Mouse (Mus musculus): ENCODE results near the gene Cxcl15. TPM values are rescaled to one million over a fixed set of nuclear protein-coding genes. Genes with fewer than 3 reads are reported as not detected.

Gene Cxcl15
- total and polyA plus RNA-seq, 3 experiments: not detected

GRCm38 (mm10) chr5:90778856-90779255 is 15.5 kb upstream of the Cxcl15 start:
- Histone ChIP-seq H3K79me2 (replicated peaks; ENCODE audit: control insufficient read depth, extremely low read depth, insufficient read depth, poor library complexity, severe bottlenecking) (no peaks in the 10 kb centered on the region), H3K36me3 (replicated peaks in 1 of 2; ENCODE audit: control insufficient read depth in 1 of 2, insufficient read depth in 1 of 2, low read length in 1 of 2) (no peaks in the 10 kb centered on the region), H3K9ac (ENCODE audit: insufficient read depth, low read depth) (no peak overlapping the region), H3K27me3 (replicated peaks) (no peaks in the 10 kb centered on the region), H3K27ac (ENCODE audit: insufficient read depth, low read depth) (no peak overlapping the region), H3K4me3 (replicated peaks in 1 of 3; ENCODE audit: low read depth in 2 of 3, low read length in 2 of 3, poor library complexity in 1 of 3) (no peak overlapping the region), H3K9me3 (replicated peaks; ENCODE audit: low read length) (no peaks in the 10 kb centered on the region), H3K4me1 (ENCODE audit: control insufficient read depth in 1 of 2, insufficient read depth in 2 of 2) (no peaks in the 10 kb centered on the region), H3K4me2 (ENCODE audit: insufficient read depth, low read depth, poor library complexity, severe bottlenecking) (no peak overlapping the region)
- no peak for TF ChIP-seq USF1 (IDR thresholded peaks at IDR 0.05; ENCODE audit: low read depth, low read length)
- no peak for TF ChIP-seq SIN3A (IDR thresholded peaks at IDR 0.05; ENCODE audit: low read length)
- TF ChIP-seq GABPA (IDR thresholded peaks at IDR 0.05; ENCODE audit: insufficient replicate concordance, low read depth, low read length): no peak
- no peak for TF ChIP-seq IRF4 (IDR thresholded peaks at IDR 0.05; ENCODE audit: low read depth, low read length)
- TF ChIP-seq RAD21 (IDR thresholded peaks at IDR 0.05; ENCODE audit: low read depth, low read length): no peak
- no peak for TF ChIP-seq CTCF (conservative IDR thresholded peaks at IDR 0.05 in 1 of 2, IDR thresholded peaks at IDR 0.05 in 1 of 2; ENCODE audit: low read depth in 2 of 2, low read length in 2 of 2)
- TF ChIP-seq SMC3 (IDR thresholded peaks at IDR 0.05; ENCODE audit: low read depth, low read length): no peak
- no peak for TF ChIP-seq EP300 (IDR thresholded peaks at IDR 0.05; ENCODE audit: low read length)
- TF ChIP-seq MEF2A (IDR thresholded peaks at IDR 0.05; ENCODE audit: borderline replicate concordance, low read depth, low read length): no peak
- no peak for TF ChIP-seq MAZ (IDR thresholded peaks at IDR 0.05; ENCODE audit: low read depth, low read length)
- TF ChIP-seq BHLHE40 (IDR thresholded peaks at IDR 0.05; ENCODE audit: low read depth, low read length): no peak
- no peak for TF ChIP-seq MAFK (IDR thresholded peaks at IDR 0.05; ENCODE audit: insufficient replicate concordance, low read length)
- DNase-seq (ENCODE audit: extremely low read depth): no peak
- dilution Hi-C loops (cut with MboI; ENCODE audit: extremely low pct_ligation_motif_present, extremely low pct_unique_long_range_greater_than_20kb, low sequenced_read_pairs): no loop called here
- in situ Hi-C loops (cut with MboI; ENCODE audit: low pct_ligation_motif_present, low pct_unique_long_range_greater_than_20kb, low sequenced_read_pairs): no loop called here

GRCm38 (mm10) chr5:90783697-90784096 is 10.6 kb upstream of the Cxcl15 start:
- Histone ChIP-seq H3K36me3 (replicated peaks in 1 of 2; ENCODE audit: control insufficient read depth in 1 of 2, insufficient read depth in 1 of 2, low read length in 1 of 2) (no peaks in the 10 kb centered on the region), H3K27me3 (replicated peaks) (no peaks in the 10 kb centered on the region), H3K4me2 (ENCODE audit: insufficient read depth, low read depth, poor library complexity, severe bottlenecking) (no peak overlapping the region), H3K27ac (ENCODE audit: insufficient read depth, low read depth) (no peak overlapping the region), H3K9ac (ENCODE audit: insufficient read depth, low read depth) (no peak overlapping the region), H3K4me3 (replicated peaks in 1 of 3; ENCODE audit: low read depth in 2 of 3, low read length in 2 of 3, poor library complexity in 1 of 3) (no peak overlapping the region), H3K79me2 (replicated peaks; ENCODE audit: control insufficient read depth, extremely low read depth, insufficient read depth, poor library complexity, severe bottlenecking) (no peaks in the 10 kb centered on the region), H3K9me3 (replicated peaks; ENCODE audit: low read length) (no peaks in the 10 kb centered on the region), H3K4me1 (ENCODE audit: control insufficient read depth in 1 of 2, insufficient read depth in 2 of 2) (peaks cover 0 to 4% of the 10 kb centered on the region in 2 experiments; a peak in 2 of 4 replicates)
- TF ChIP-seq IRF4 (IDR thresholded peaks at IDR 0.05; ENCODE audit: low read depth, low read length) (no peak), ZC3H11A (IDR thresholded peaks at IDR 0.05; ENCODE audit: low read depth, low read length) (no peak), ELF1 (IDR thresholded peaks at IDR 0.05; ENCODE audit: low read depth, low read length) (no peak), TCF12 (IDR thresholded peaks at IDR 0.05; ENCODE audit: low read depth, low read length) (no peak), POLR2AphosphoS2 (IDR thresholded peaks at IDR 0.05; ENCODE audit: low read depth, low read length) (no peak), HCFC1 (IDR thresholded peaks at IDR 0.05; ENCODE audit: low read depth, low read length) (no peak), KAT2A (IDR thresholded peaks at IDR 0.05; ENCODE audit: insufficient replicate concordance, low read length) (no peak), TBP (conservative IDR thresholded peaks at IDR 0.05; ENCODE audit: low read depth, low read length) (no peak), NELFE (IDR thresholded peaks at IDR 0.05; ENCODE audit: low read depth, low read length) (no peak), SIN3A (IDR thresholded peaks at IDR 0.05; ENCODE audit: low read length) (no peak), ZNF384 (IDR thresholded peaks at IDR 0.05; ENCODE audit: low read depth, low read length) (no peak), UBTF (IDR thresholded peaks at IDR 0.05; ENCODE audit: low read depth, low read length) (no peak), RAD21 (IDR thresholded peaks at IDR 0.05; ENCODE audit: low read depth, low read length) (no peak), MAFK (IDR thresholded peaks at IDR 0.05; ENCODE audit: insufficient replicate concordance, low read length) (no peak), GABPA (IDR thresholded peaks at IDR 0.05; ENCODE audit: insufficient replicate concordance, low read depth, low read length) (no peak), BHLHE40 (IDR thresholded peaks at IDR 0.05; ENCODE audit: low read depth, low read length) (no peak), MEF2A (IDR thresholded peaks at IDR 0.05; ENCODE audit: borderline replicate concordance, low read depth, low read length) (no peak), POLR2A (IDR thresholded peaks at IDR 0.05; ENCODE audit: low read depth, low read length) (no peak), ETS1 (conservative IDR thresholded peaks at IDR 0.05; ENCODE audit: low read depth, low read length) (no peak), USF1 (IDR thresholded peaks at IDR 0.05; ENCODE audit: low read depth, low read length) (no peak)
- in situ Hi-C loops (cut with MboI; ENCODE audit: low pct_ligation_motif_present, low pct_unique_long_range_greater_than_20kb, low sequenced_read_pairs): no loop called here
- no peak for DNase-seq (ENCODE audit: extremely low read depth)
- dilution Hi-C loops (cut with MboI; ENCODE audit: extremely low pct_ligation_motif_present, extremely low pct_unique_long_range_greater_than_20kb, low sequenced_read_pairs): no loop called here
